Mouse (Mus musculus) B cell, adult 2 months (primary cell): ENCODE results near the gene Hist1h2ab.

Experiments used
- DNase-seq, 2 experiments: peaks; one replicate each; pipeline ENCODE4 v3.0.0; 2022

The Hist1h2ab gene

DNA sequence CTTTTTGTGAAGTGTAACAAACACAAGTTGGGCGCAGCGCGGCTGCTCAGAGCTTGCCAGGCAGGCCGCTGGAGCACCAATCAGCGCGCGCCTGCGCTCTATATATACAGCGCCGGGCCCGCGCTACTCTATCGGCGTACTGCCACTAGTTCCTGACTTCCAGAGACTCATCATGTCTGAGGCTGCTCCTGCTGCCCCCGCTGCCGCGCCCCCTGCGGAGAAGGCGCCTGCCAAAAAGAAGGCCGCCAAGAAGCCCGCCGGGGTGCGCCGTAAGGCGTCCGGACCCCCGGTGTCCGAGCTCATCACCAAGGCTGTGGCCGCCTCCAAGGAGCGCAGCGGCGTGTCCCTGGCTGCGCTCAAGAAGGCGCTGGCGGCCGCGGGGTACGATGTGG lies 12.3 kb upstream of the Hist1h2ab start, which contains the start of gene Hist1h1c:
Hist1h1c (plus strand) TSS at position 132 of the 392 bp plus-strand sequence.
- DNase-seq: peak; percentile 95 to 96

DNA sequence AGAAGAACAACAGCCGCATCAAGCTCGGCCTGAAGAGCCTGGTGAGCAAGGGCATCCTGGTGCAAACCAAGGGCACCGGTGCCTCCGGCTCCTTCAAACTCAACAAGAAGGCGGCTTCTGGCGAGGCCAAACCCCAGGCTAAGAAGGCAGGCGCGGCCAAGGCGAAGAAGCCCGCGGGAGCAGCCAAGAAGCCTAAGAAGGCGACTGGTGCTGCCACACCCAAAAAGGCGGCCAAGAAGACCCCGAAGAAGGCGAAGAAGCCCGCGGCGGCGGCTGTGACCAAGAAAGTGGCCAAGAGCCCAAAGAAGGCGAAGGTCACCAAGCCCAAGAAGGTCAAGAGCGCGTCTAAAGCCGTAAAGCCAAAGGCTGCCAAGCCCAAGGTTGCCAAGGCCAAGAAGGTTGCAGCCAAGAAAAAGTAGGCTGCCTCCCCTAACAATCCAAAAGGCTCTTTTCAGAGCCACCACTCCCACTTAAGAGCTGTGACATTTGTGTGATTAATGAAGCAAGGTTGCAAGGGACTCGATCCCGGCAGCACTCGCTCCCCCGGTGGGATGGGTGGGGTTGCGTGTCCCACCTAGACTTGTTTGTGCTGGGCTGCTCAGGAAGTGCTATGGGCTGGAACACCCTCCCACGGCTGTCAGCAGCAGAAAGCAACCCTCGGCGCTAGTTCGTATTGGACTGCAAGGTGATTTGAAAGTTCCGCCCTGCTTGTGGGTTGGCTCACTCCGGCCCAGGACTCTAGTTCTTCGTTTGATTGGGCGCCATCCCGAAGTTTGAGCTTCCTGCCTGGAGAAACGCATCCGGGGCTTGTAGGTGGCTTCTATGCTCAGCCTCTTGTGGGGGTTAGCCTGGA lies 11.6 kb upstream of the Hist1h2ab start:
- DNase-seq: peak; percentile 90 to 91

DNA sequence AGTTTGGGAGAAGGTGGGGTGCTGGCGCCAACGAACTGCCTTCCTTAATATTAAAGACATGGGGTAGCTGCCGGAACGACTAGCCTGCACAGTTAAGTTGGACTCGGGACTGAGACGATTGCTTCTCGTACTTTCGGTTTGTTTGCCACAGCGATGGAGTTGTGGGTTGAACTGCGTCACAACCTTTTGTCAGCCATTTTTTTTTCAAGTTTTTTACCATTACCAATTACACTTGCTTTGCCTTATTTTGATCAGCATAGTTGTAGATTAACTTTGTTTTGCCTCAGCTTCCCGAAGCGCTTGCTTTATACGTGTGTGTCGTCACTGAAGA lies 11.0 kb upstream of the Hist1h2ab start:
- DNase-seq: no peak

DNA sequence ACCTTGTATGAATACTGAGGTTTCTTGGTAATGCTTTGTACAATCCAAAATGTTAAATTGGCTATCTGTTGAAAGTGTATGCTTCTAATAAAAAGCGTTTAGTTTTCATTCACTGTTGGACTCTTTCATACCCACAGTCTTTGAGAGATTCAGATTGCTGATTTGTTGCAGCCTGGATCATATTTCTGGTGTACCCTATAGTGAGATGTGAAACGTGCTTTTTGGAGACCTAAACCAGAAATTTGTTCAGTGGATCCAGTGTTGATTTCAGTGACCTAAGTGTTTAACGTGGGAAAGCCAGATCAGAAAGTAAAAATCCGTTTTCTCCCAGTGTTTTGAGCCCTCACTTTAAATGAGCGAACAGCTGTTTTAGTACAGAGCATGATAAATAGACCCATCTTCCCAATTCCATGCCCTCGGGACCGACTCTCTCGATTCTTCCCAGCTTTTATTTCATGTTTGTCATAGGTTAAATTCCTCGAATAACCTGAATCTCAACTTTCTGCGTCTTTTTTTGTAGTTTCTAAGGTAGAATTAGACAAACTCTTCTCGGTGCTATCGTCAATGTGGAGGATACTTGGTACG lies 10.6 kb upstream of the Hist1h2ab start:
- no peak for DNase-seq

DNA sequence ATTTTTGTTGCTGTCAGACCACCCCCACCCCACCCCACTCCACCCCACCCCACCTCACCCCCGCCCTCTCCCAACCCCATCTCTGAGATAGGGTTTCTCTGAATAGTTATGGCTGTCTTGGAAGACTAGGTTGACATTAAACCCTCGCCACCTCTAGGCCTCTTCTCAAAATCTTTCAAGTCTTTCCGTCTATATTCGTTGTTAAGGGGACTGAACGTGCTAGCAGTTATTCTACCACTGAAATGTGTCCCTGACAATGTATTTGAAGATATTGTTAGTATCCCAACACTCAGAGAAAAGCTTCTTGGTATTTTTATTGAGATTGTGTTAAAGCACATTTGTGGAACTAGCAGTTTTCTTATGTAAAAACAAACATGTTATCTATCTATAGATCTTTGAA lies 10.0 kb upstream of the Hist1h2ab start:
- DNase-seq: no peak

DNA sequence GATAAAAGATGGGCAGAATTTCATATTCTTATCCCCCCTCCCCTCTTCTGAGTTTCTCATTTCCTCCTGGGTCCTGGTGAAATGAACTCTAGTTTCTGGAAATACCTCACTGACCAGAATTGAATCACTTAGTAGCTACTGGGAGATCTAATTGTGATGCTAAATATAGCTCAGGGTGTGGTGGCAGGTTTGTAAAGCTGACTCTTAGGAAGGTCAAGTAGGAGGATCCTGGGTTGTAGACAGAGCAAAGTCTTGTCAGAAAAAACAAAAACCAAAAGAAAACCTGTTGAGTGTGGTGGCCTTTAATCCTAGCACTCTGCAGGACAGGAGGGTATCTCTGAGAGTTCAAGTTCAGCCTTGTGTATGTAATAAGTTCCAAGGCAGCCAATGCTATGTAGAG lies 8.9 kb upstream of the Hist1h2ab start:
- DNase-seq: no peak

DNA sequence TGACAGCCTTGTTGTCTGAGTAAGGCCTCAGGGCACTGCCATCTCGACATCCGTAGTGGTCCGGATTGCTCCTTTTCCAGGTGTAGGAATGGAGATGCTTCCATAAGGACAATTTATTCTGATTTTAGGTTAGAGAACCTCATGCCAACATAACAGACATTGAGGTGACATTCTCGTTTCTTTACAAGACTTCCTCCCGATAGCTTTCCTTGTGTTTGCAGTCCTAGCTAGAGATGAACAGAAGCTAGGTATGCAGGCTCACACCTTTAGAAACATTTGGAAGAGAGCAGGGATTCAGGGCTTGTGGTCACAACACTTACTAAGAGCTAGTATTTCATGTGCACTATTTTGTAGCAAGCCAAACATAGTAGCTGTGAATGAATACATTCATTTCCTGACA lies 7.7 kb upstream of the Hist1h2ab start:
- DNase-seq: no peak

DNA sequence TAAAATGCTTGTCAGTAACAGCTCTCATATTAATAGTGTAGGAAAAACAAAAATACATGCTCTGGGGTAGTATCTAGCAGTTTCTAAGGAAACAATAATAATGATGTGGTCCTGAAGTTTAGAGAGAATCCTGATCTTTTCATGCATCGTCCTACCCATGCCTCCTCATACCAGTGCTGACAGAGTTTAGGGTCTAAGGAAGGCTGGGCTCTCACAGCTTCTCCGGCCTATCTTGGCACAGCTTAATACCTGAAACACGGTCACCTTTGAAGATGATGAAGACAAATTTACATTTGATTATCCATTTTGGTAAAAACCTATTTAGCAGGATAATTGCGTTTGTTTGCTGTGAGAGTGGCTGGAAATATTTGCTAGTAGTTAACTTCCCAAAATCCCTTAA lies 7.0 kb upstream of the Hist1h2ab start:
- no peak for DNase-seq

DNA sequence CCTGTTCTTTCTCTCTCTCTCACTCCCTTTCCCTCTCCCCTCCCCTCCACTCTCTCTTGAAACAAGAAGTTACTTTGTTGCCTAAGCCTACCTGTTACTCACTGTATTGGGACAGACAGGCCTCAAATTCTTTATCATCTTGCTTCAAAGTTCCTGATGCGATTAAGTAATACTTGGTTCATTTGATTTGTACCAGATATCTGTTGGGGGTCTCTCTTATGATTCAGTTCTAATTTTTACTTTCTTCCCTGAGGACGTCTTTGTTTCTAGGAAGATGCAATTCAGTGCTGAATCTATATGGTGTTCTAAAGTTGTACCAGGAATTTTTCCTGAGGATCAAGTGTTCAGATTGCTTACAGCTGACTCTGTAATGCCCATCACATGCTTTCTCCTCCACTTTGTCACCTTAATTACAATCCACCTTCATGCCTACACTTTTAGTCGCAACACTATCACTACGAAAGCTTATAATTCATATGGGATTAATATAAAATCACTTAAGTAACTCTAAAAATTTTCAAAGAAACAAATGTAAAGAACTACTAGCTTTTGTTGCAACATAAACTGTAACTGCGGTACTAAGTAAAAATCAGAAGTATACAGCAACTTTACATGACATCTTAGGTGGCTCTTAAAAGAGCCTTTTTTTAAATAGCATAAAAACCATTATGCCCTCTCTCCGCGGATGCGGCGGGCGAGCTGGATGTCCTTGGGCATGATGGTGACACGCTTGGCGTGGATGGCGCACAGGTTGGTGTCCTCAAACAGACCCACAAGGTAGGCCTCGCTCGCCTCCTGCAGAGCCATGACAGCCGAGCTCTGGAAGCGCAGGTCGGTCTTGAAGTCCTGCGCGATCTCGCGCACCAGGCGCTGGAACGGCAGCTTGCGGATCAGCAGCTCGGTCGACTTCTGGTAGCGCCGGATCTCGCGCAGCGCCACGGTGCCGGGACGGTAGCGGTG lies 6.2 kb upstream of the Hist1h2ab start:
- peak in 1 of 2 experiments; percentile 16 for DNase-seq

DNA sequence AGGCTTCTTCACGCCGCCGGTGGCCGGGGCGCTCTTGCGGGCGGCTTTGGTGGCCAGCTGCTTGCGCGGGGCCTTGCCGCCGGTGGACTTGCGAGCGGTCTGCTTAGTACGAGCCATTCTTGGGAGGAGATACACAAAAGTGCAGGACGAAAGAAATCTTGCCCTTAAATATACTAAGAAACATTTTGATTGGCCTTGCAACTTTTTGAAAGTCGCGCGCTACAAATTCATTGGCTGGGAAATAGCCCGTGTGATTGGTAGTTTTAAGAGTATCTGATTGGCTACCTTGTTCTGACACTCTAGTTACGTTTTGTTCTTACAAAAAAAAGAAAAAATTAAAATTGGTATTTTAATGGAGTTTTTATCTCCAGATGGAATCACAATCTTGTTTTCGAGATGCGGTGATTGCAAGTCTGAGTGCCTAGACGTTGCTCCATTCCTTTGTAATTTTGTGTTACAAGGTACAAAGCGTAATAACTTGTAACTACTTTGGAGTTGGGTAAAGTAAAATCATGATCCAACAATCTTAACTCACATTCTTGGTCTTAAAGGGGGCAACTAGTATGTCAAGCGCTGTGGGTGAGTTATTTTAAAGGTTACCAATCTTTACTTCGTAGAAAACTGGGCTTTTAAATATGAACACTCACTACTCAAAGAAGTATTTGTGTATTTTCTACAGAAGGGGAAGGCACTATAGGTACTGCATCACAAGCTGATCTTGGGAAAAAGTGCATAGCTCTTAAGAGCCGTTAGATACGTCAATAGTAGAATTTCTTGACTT lies 5.4 kb upstream of the Hist1h2ab start, which contains the start of gene Hist1h3c:
Hist1h3c (minus strand) TSS at position 222 of the 781 bp plus-strand sequence.
- peak; percentile 84 to 86 for DNase-seq

DNA sequence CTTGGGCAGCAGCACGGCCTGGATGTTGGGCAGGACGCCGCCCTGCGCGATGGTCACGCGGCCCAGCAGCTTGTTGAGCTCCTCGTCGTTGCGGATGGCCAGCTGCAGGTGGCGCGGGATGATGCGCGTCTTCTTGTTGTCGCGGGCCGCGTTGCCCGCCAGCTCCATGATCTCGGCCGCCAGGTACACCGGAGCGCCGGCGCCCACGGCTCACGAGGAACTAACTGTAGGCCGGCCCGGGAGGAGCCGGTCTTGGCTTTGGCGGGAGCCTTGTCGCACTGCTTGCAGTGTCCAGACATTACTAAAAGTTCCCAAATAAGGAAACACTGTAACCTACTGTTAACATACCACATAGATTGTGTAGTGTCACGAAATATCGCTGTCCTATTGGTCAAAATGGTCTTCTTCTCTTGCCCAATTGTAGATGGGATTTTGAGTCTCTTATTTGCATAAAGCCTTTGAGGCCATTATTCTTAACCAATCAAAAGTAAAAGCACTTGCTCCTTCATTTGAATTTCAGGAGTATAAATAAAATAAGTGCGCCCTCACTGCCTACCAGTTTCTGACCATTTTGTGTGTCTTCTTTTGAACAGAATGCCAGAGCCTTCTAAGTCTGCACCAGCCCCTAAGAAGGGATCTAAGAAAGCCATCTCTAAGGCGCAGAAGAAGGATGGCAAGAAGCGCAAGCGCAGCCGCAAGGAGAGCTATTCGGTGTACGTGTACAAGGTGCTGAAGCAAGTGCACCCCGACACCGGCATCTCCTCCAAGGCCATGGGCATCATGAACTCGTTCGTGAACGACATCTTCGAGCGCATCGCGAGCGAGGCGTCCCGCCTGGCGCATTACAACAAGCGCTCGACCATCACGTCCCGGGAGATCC lies 4.5 kb upstream of the Hist1h2ab start, which contains the start of gene Hist1h2bb:
Hist1h2bb (plus strand) TSS at position 534 of the 880 bp plus-strand sequence.
- peak; percentile 78 to 84 for DNase-seq

DNA sequence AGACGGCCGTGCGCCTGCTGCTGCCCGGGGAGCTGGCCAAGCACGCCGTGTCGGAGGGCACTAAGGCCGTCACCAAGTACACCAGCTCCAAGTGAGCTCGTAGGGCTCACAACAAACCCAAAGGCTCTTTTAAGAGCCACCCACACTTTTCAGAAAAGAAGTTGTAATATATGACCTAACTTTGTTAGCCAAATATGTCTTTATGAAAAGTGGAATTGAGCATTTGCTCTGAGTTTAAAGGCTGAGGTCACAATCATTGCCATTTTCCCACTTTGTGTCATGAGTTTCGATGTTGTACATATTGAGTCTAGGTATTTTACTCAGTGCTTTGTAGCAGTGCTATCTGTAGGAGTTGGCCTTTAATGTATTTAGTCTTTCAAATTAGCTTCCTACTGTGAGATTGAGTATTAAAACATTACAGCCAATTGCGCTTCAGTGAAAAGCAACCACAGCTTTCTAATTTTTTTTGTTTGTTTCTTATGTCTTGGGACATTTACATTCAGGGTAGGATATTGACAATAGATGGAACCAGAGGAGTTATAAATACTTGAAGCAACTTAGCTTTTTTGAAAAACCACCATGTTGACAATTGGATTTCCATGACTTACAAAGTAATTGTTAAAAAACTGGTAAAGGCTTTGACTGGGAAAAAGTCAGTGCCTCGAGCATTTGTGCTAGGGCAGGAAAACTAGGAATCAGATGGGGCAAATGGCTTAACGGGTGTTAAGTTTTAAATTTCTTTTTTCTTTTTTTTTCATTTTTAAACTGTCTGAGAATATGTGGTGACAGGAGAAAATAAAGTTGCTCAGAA lies 3.6 kb upstream of the Hist1h2ab start:
- no peak for DNase-seq

DNA sequence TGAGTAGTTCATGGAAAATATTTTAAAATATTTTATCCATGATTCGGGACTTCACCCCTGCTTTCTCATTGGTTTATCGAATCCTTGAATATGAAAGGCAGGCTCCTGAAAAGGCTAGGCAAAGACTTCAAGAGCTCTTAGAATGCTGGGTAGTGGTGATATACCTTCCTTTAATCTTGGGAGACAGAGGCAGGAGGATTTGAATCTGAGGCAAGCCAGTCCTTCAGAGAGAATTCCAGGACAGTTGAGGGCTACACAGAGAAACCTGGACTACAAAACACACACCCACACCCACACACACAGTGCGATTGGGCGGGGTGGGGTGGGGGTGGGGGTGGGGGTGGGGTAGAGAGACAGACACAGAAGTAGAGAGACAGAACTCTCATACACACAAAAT lies 3.0 kb upstream of the Hist1h2ab start:
- no peak for DNase-seq

DNA sequence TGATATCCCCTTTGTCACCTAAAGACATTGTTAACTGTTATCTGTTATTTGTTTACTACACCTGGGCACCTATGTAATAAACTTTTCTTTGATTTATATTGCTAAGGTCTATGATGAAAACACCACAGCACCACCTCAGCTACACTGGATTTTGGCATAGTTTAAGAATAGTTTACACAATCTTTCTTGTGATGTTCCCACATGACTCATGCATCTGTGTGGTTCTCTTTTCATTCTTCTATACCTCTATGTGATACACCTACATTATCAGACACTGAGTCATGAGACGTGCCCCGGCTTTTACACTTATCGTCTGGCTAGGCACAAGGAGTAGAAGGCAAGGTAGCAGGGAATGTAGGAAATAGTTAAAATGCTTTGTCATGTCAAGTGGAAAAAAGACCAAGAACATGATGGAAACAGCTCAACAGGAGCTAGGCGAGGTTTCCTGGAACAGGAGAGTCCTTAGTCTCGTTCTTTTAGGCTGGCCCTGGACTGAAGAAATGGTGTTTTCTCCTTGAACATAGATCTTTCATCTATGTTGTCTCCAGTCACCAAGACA lies 1.3 kb upstream of the Hist1h2ab start:
- DNase-seq: no peak

DNA sequence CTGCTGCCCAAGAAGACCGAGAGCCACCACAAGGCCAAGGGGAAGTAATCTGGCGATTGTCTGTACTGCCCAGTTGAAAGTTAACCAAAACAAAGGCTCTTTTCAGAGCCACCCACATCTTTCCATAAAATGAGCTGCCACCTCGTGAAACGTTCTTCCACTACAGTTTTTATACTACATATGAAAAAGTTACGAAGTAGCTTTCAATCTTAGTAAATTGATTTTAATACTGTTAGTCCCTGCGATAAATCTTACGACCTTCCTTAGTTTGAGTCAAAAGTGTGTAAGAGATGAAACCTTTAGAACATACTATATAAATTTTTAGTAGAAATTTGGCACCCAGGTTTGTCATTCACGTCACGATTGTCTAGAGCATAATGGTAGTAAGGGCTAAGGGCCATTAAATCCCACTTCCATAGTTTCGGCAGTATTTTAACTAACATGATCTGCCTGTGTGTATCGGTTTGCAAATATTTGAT lies 591 bp downstream of the Hist1h2ab start:
- DNase-seq: peak; percentile 45 to 49

DNA sequence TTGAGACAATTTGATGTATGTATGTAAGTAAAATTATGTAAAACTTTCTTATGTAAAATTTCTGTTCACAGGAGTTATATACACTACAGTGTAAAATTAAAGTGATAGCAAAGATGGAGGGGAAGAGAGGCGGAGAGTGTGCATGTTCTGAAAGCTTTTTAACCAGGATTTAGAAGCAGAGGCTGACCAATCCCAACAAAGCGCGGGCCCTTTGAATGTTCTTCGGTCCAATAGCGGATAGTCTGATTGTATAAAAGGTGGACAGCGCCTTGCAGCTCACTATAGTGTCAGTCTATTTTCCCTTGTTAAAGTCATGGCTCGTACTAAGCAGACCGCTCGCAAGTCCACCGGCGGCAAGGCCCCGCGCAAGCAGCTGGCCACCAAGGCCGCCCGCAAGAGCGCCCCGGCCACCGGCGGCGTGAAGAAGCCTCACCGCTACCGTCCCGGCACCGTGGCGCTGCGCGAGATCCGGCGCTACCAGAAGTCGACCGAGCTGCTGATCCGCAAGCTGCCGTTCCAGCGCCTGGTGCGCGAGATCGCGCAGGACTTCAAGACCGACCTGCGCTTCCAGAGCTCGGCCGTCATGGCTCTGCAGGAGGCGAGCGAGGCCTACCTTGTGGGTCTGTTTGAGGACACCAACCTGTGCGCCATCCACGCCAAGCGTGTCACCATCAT lies 1.3 kb downstream of the Hist1h2ab start, which contains the start of gene Hist1h3b:
Hist1h3b (plus strand) TSS at position 201 of the 675 bp plus-strand sequence.
- peak; percentile 85 to 86 for DNase-seq

DNA sequence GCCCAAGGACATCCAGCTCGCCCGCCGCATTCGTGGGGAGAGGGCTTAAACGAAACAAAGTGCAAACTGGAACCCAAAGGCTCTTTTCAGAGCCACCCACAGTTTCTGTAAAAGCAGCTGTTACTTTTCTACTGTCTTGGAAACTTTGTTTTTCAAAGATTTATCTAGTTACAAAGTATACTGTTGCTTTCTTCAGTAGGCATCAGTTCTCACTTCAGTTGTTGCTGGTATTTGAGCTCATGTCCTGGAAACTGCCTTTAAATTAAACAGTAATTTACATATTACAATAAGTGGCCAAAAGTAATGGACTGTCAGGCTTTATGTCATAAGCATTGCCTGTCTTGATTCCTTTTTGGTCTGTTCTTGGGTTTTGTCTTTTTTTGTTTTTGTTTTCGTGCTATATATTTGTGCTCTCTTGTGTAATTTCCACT lies 1.8 kb downstream of the Hist1h2ab start:
- DNase-seq: peak in 1 of 2 experiments; percentile 13

DNA sequence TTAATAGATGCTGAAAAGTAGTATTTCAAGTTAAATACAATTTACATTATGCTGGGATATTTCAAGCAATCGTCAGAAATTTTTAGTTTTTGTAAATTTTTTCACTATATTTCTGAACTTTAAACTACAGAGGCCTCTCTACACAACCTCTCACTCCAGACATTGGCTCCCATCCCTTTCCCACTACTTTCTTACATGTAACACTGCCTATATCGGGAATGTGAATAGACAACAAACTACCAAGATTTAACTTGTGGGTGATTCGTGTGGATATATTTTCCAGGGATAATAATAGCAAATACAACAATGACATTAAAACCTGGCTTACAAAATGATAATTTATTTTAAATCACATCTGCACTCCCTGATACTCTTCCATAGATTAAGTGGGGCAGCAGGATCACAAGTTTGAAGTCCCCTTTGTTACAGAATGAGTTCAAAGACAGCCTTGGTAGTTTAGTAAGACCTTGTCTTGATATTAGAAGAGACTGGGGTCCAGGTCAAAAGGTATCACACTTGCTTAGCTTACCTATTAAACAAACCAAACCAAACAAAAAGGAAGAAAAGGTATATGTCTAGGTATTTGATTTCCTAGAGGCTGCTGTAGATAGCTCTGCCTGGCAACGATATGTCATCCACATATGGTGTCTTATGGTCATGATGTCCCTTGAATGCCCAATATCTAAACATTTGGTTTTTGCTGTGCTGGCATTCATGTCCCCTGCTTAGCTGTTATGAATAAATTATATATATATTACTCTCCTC lies 2.6 kb downstream of the Hist1h2ab start:
- DNase-seq: no peak
